Mouse (Mus musculus) cerebellum, adult 2 months (tissue): Measurements from ENCODE around the gene Nell1.

Source experiments
- CTCF ChIP-seq: fragments of 200-500 bp; IDR thresholded peaks from 2 replicates; pipeline ENCODE4 v1.5.1; 2011; ENCODE audit warnings: low read depth, mild to moderate bottlenecking, control low read depth, low read length, moderate library complexity, borderline replicate concordance; ENCODE audit not compliant: insufficient read depth
- POLR2A ChIP-seq: fragments of 200-500 bp; IDR thresholded peaks from 2 replicates; pipeline ENCODE4 v1.6.1; 2011; ENCODE audit warnings: low read length, control low read depth, borderline replicate concordance; ENCODE audit not compliant: insufficient read depth

- no peak for TF ChIP-seq CTCF
- TF ChIP-seq POLR2A, result no peak
These were observed 700.8 kb downstream of the Nell1 start for GRCm38 (mm10) chr7:50675444-50675843.
